In genomic region chr16:84713926-84714325, GRCm38 (mm10) we compare ENCODE assay signal across 19 mouse cellular contexts. TPM values are rescaled to one million over a fixed set of nuclear protein-coding genes. Genes with fewer than 3 reads are reported as not detected.
A peak's percentile ranks its signal among the peaks of the same experiment; 100 is the strongest.
DNase-seq lines count a peak whose midpoint lies in the region; ATAC-seq and TF ChIP-seq lines count a peak whose summit lies in the region.
"Had no signal": no experiment of that assay in that cellular context is flagged by ENCODE, and none has a peak within 500 bp of the region (broad histone marks: within the 10 kb centered on the region; RNA-seq: fewer than 3 reads in every experiment).

No protein-coding gene starts in this region.

- peak overlapping the region; percentile 80 for H3K27ac ChIP-seq in thymus, adult 2 months (ENCODE audit: control insufficient read depth, insufficient read depth, low read length)
- no peak overlapping the region for H3K27ac ChIP-seq in heart, embryonic 11.5 days (ENCODE audit: low read depth, low read length)
- H3K27ac ChIP-seq: forebrain, embryonic 13.5 days; heart, embryonic 10.5 days; hindbrain, postnatal 0 days had no signal

- H3K27me3 ChIP-seq in thymus, adult 2 months (ENCODE audit: control insufficient read depth, insufficient read depth, low read length) = no peaks in the 10 kb centered on the region
- no peaks in the 10 kb centered on the region for H3K27me3 ChIP-seq in splenic B cell, adult 2 months (ENCODE audit: control insufficient read depth, insufficient read depth, low read length, poor library complexity, severe bottlenecking)
- no peaks in the 10 kb centered on the region for H3K27me3 ChIP-seq in heart, embryonic 11.5 days (ENCODE audit: control insufficient read depth, insufficient read depth, low read length)
- H3K27me3 ChIP-seq: forebrain, embryonic 13.5 days had no signal

- peaks cover 4% of the 10 kb centered on the region; the same call in 1 of the 2 replicates for H3K36me3 ChIP-seq in thymus, adult 2 months (ENCODE audit: control insufficient read depth, insufficient read depth, low read length)
- no peaks in the 10 kb centered on the region for H3K36me3 ChIP-seq in splenic B cell, adult 2 months (ENCODE audit: control insufficient read depth, insufficient read depth, low read length, poor library complexity, severe bottlenecking)
- H3K36me3 ChIP-seq in heart, embryonic 11.5 days (ENCODE audit: control insufficient read depth, insufficient read depth, low read length) = 0 out of 2 replicates have a peak, but pooled peaks cover 2% of the 10 kb centered on the region

- no peaks in the 10 kb centered on the region for H3K9me3 ChIP-seq in heart, embryonic 11.5 days (replicated peaks; ENCODE audit: control insufficient read depth, low read length)
- H3K9me3 ChIP-seq: forebrain, embryonic 13.5 days; heart, embryonic 10.5 days had no signal

- no peak overlapping the region for H3K4me2 ChIP-seq in heart, embryonic 11.5 days
- H3K4me2 ChIP-seq: forebrain, embryonic 13.5 days had no signal

- 14% methylated on average over 4 of the region's 4 CpGs for WGBS in thymus, adult 2 months
- WGBS in heart, embryonic 11.5 days (ENCODE audit: insufficient replicate concordance) = 86% methylated on average over 4 of the region's 4 CpGs

- no peak overlapping the region for H3K9ac ChIP-seq in heart, embryonic 11.5 days (ENCODE audit: low read depth, low read length)
- H3K9ac ChIP-seq: forebrain, embryonic 13.5 days had no signal

- no peak for DNase-seq in thymus, adult 2 months
- no peak for DNase-seq in thymus, postnatal 10 days (ENCODE audit: low spot score in 2 of 2)
- DNase-seq in splenic B cell, adult 2 months (ENCODE audit: low read depth, low spot score) = peak; percentile 64
- no peak for DNase-seq in cerebellum, adult 9-11 months
- DNase-seq in layer of hippocampus, postnatal 14 days (ENCODE audit: low spot score in 2 of 2) = no peak
- DNase-seq: cerebellum, postnatal 10 days; gastrocnemius, postnatal 36 days; heart, postnatal 14 days; kidney, adult 9 months; left cerebral cortex, postnatal 4 days; lung, adult 2 months; lung, postnatal 36 days; midbrain, embryonic 14.5 days had no signal

- H3K4me3 ChIP-seq in thymus, adult 2 months (ENCODE audit: control insufficient read depth, insufficient read depth, low read length) = no peak overlapping the region
- H3K4me3 ChIP-seq in heart, embryonic 11.5 days (ENCODE audit: low read depth, low read length) = no peak overlapping the region
- H3K4me3 ChIP-seq: forebrain, embryonic 13.5 days; heart, embryonic 10.5 days had no signal

- no peak for TF ChIP-seq CTCF in thymus, adult 2 months (IDR thresholded peaks at IDR 0.05; ENCODE audit: borderline replicate concordance, control insufficient read depth, extremely low read depth, insufficient read depth, low read length, poor library complexity)

- H3K4me1 ChIP-seq in thymus, adult 2 months (replicated peaks; ENCODE audit: control insufficient read depth, insufficient read depth, low read length) = peaks cover 2% of the 10 kb centered on the region
- no peaks in the 10 kb centered on the region for H3K4me1 ChIP-seq in heart, embryonic 11.5 days (ENCODE audit: control insufficient read depth, insufficient read depth, low read length)
- H3K4me1 ChIP-seq: forebrain, embryonic 13.5 days; heart, embryonic 10.5 days had no signal

- TF ChIP-seq POLR2A in thymus, adult 2 months (IDR thresholded peaks at IDR 0.05; ENCODE audit: control insufficient read depth, extremely low read depth, insufficient read depth, low read length, poor library complexity) = no peak

- peak; percentile 30 for ATAC-seq in CD4-positive, CD25-positive, alpha-beta regulatory T cell, adult 4 months
- peak; percentile 78 to 86 for ATAC-seq in hematopoietic stem cell, adult 5-6 weeks (replicated peaks in 1 of 2; ENCODE audit: insufficient read depth in 1 of 2, low FRiP score in 2 of 2, low TSS enrichment in 1 of 2, low read depth in 1 of 2, poor library complexity in 2 of 2, severe bottlenecking in 2 of 2)
- no peak for ATAC-seq in heart, embryonic 11.5 days (replicated peaks; ENCODE audit: insufficient number of reproducible peaks, low FRiP score, low TSS enrichment)
- ATAC-seq: forebrain, embryonic 13.5 days; hindbrain, postnatal 0 days had no signal

RNA-seq across cellular contexts. Expression of gene Mrpl39, which starts 21.6 kb away (rescaled TPM):
- polyA plus RNA-seq in thymus, adult 2 months (2012; rRNA removed) = 12.3 and 15.1 TPM in 2 replicates
- polyA plus RNA-seq in CD4-positive, CD25-positive, alpha-beta regulatory T cell, adult 4 months (2017; shearing (Covaris generic)) = 10 to 100 TPM; 21.2 to 27.5 TPM
- total RNA-seq in hematopoietic stem cell, adult 5-6 weeks (2017) = 40.1 and 61.8 TPM in 2 replicates
- 51.4 and 53.0 TPM in 2 replicates for polyA plus RNA-seq in heart, embryonic 11.5 days (2014; fragmentation: Nextera tagmentation; extraction: Ambion mirVana)
- total RNA-seq in layer of hippocampus, postnatal 14 days (2021) = 10 to 100 TPM; 21.3 to 22.8 TPM

RNA-seq across cellular contexts. Expression of gene Jam2, which starts 60.0 kb away (rescaled TPM):
- polyA plus RNA-seq in thymus, adult 2 months (2012; rRNA removed) = 2.1 and 4.1 TPM in 2 replicates
- under 1 TPM; 0.19 to 0.43 TPM for polyA plus RNA-seq in CD4-positive, CD25-positive, alpha-beta regulatory T cell, adult 4 months (2017; shearing (Covaris generic))
- 0.69 and 4.6 TPM in 2 replicates for total RNA-seq in hematopoietic stem cell, adult 5-6 weeks (2017)
- polyA plus RNA-seq in heart, embryonic 11.5 days (2014; fragmentation: Nextera tagmentation; extraction: Ambion mirVana) = 8.1 and 9.8 TPM in 2 replicates
- total RNA-seq in layer of hippocampus, postnatal 14 days (2021) = 10 to 100 TPM; 25.7 to 27.3 TPM
